Mouse (Mus musculus): ENCODE results near the gene Cacng7.

DNA sequence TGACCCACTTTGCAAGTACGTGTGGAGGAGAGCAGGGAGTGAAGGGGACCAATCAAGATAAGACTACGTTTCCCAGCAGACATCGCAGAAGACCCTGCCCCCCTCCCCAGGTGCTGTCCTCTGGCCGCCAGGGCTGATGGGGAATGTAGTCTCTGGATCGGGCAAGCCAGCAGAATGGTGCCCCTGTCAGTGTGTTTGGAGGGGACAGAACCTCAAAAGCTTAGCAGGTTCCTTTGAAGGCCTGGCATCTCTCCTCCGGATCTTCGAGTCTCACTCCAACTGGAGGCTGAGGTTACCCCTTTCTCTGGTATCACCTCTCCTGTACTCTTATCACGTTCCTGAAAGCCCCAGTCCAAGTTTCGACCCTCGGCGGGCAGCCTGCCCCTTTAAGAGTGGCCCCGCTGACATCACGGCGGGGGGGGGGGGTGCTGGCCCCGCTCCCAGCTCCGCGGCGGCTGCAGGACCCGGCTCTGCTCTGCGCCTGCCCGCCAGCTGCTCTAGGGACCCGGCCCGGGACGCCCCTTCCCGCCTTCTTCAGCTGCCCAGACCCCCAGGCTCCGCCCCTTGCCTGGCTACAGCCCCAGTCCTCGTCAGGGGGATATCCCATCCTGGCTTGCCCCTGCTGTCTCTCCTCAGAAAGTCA lies 1.1 kb upstream of the Cacng7 start:
- TF ChIP-seq TAL1 (IDR thresholded peaks at IDR 0.05; ENCODE audit: low read length), result no peak
- TF ChIP-seq GATA1 (IDR thresholded peaks at IDR 0.05; ENCODE audit: low read length), result no peak

Measured in erythroblast, embryonic 14.5 days (primary cell).